Mouse (Mus musculus): ENCODE measurements around the gene Olfr150.
"Not testable (repeated sequence)": the region's sequence is repeated elsewhere in the genome, so short reads cannot be mapped to it uniquely, and the experiment has no call there.

Gene Olfr150

GRCm38 (mm10) chr9:39730678-39731077, at the start of gene Olfr150:
Olfr150 (plus strand) TSS chr9:39730978.
- in situ Hi-C loops (cut with MboI, MseI): loop anchor here (25.0 kb wide), 1 partner anchor 807 kb away; the partner anchor contains the start of gene Gramd1b

- in situ Hi-C loops (cut with MboI, MseI): not testable (repeated sequence)
These were observed 29.7 kb upstream of the Olfr150 start for GRCm38 (mm10) chr9:39701123-39701522.

GRCm38 (mm10) chr9:39707017-39707416, 23.8 kb upstream of the Olfr150 start, which contains the start of gene Olfr149:
Olfr149 (minus strand) TSS chr9:39707117.
- in situ Hi-C loops (cut with MboI, MseI): no loop called here

GRCm38 (mm10) chr9:39708958-39709357, 21.8 kb upstream of the Olfr150 start:
- in situ Hi-C loops (cut with MboI, MseI): no loop called here

GRCm38 (mm10) chr9:39711053-39711452, 19.7 kb upstream of the Olfr150 start, which contains the start of gene Olfr965:
Olfr965 (plus strand) TSS chr9:39711353.
- in situ Hi-C loops (cut with MboI, MseI): no loop called here

- in situ Hi-C loops (cut with MboI, MseI): loop anchor here (25.0 kb wide), 1 partner anchor 797 kb away; the partner anchor contains the start of gene Gramd1b
These were observed 10.0 kb downstream of the Olfr150 start for GRCm38 (mm10) chr9:39740741-39741140.

- in situ Hi-C loops (cut with MboI, MseI): loop anchor here (25.0 kb wide), 1 partner anchor 791 kb away; the partner anchor contains the start of gene Gramd1b
These were observed 15.2 kb downstream of the Olfr150 start, which contains the start of gene Olfr967 for GRCm38 (mm10) chr9:39745949-39746348. Olfr967 (plus strand) TSS chr9:39746249.

- in situ Hi-C loops (cut with MboI, MseI): loop anchor here (25.0 kb wide), 1 partner anchor 791 kb away; the partner anchor contains the start of gene Gramd1b
These were observed 15.7 kb downstream of the Olfr150 start for GRCm38 (mm10) chr9:39746428-39746827.

- in situ Hi-C loops (cut with MboI, MseI): no loop called here
These were observed 52.4 kb downstream of the Olfr150 start, which contains the start of gene Olfr968 for GRCm38 (mm10) chr9:39783153-39783552. Olfr968 (minus strand) TSS chr9:39783253.
